In genomic region chr8:60981388-60981787, GRCm38 (mm10) we compare ENCODE assay signal across 10 mouse cellular contexts. TPM values are rescaled to one million over a fixed set of nuclear protein-coding genes. Genes with fewer than 3 reads are reported as not detected.
DNase-seq lines count a peak whose midpoint lies in the region; ATAC-seq and TF ChIP-seq lines count a peak whose summit lies in the region.
"Had no signal": no experiment of that assay in that cellular context is flagged by ENCODE, and none has a peak within 500 bp of the region (broad histone marks: within the 10 kb centered on the region; RNA-seq: fewer than 3 reads in every experiment).

No protein-coding gene starts in this region.

- H3K27me3 ChIP-seq in heart, postnatal 0 days (ENCODE audit: control insufficient read depth, insufficient read depth, low read length) = no peaks in the 10 kb centered on the region
- no peaks in the 10 kb centered on the region for H3K27me3 ChIP-seq in embryonic facial prominence, embryonic 13.5 days
- no peaks in the 10 kb centered on the region for H3K27me3 ChIP-seq in liver, embryonic 16.5 days (ENCODE audit: control insufficient read depth, insufficient read depth, low read depth, low read length)

- no peaks in the 10 kb centered on the region for H3K36me3 ChIP-seq in heart, postnatal 0 days (replicated peaks; ENCODE audit: control insufficient read depth, insufficient read depth, low read length)
- no peaks in the 10 kb centered on the region for H3K36me3 ChIP-seq in embryonic facial prominence, embryonic 13.5 days
- no peaks in the 10 kb centered on the region for H3K36me3 ChIP-seq in liver, embryonic 16.5 days (ENCODE audit: control insufficient read depth, insufficient read depth)

- peak overlapping the region; percentile 92 for H3K4me3 ChIP-seq in heart, postnatal 0 days (ENCODE audit: low read depth, low read length)
- H3K4me3 ChIP-seq in embryonic facial prominence, embryonic 13.5 days = no peak overlapping the region
- H3K4me3 ChIP-seq in liver, embryonic 16.5 days (ENCODE audit: low read depth, low read length) = peak overlapping the region; percentile 99

- WGBS in heart, postnatal 0 days = 25% methylated on average over 1 of the region's 1 CpGs
- WGBS in embryonic facial prominence, embryonic 13.5 days = 28% methylated on average over 1 of the region's 1 CpGs
- WGBS in liver, embryonic 16.5 days (ENCODE audit: insufficient replicate concordance) = 21% methylated on average over 1 of the region's 1 CpGs

- H3K9ac ChIP-seq in heart, postnatal 0 days (replicated peaks; ENCODE audit: low read depth, low read length) = no peak overlapping the region
- no peak overlapping the region for H3K9ac ChIP-seq in embryonic facial prominence, embryonic 13.5 days
- H3K9ac ChIP-seq in liver, embryonic 16.5 days (ENCODE audit: low read depth, low read length) = peak overlapping the region; percentile 98

- H3K4me2 ChIP-seq in heart, postnatal 0 days (ENCODE audit: low read depth, low read length) = peak overlapping the region; percentile 99
- H3K4me2 ChIP-seq in embryonic facial prominence, embryonic 13.5 days = peak overlapping the region; percentile 98
- peak overlapping the region; percentile 89 for H3K4me2 ChIP-seq in liver, embryonic 16.5 days (ENCODE audit: low read depth, low read length)

- H3K9me3 ChIP-seq in heart, postnatal 0 days (replicated peaks; ENCODE audit: control insufficient read depth, low read length) = no peaks in the 10 kb centered on the region
- no peaks in the 10 kb centered on the region for H3K9me3 ChIP-seq in embryonic facial prominence, embryonic 13.5 days
- H3K9me3 ChIP-seq in liver, embryonic 16.5 days (replicated peaks; ENCODE audit: control insufficient read depth, low read length) = no peaks in the 10 kb centered on the region

- no peak for TF ChIP-seq CTCF in heart, postnatal 0 days (IDR thresholded peaks at IDR 0.05; ENCODE audit: low read depth)

- no peak for ATAC-seq in heart, postnatal 0 days (ENCODE audit: insufficient read depth, low read depth)
- ATAC-seq in embryonic facial prominence, embryonic 13.5 days (ENCODE audit: insufficient number of reproducible peaks, insufficient read depth, low FRiP score, low TSS enrichment, low read depth) = no peak
- no peak for ATAC-seq in liver, embryonic 16.5 days (ENCODE audit: low read depth)
- no peak for ATAC-seq in megakaryocyte-erythroid progenitor cell, adult 5-6 weeks (replicated peaks; ENCODE audit: low FRiP score, low TSS enrichment, poor library complexity, severe bottlenecking)
- no peak for ATAC-seq in megakaryocyte, adult 5-6 weeks (ENCODE audit: poor library complexity, severe bottlenecking)

- peaks cover 9% of the 10 kb centered on the region for H3K4me1 ChIP-seq in heart, postnatal 0 days (ENCODE audit: control insufficient read depth, insufficient read depth)
- H3K4me1 ChIP-seq in embryonic facial prominence, embryonic 13.5 days = peaks cover 3% of the 10 kb centered on the region; the same call in 1 of the 2 replicates
- peaks cover 25% of the 10 kb centered on the region for H3K4me1 ChIP-seq in liver, embryonic 16.5 days (ENCODE audit: control insufficient read depth, low read depth, low read length)

- no peak for DNase-seq in heart, postnatal 0 days (ENCODE audit: low spot score)
- no peak for DNase-seq in heart, adult 11 months
- DNase-seq in CD4-positive helper T cell, adult 2 months (ENCODE audit: low read depth, low spot score) = peak; percentile 26
- DNase-seq in adrenal gland, adult 2 months = no peak
- DNase-seq: kidney, postnatal 4 days; lung, postnatal 14 days had no signal

- H3K27ac ChIP-seq in heart, postnatal 0 days (ENCODE audit: low read depth) = no peak overlapping the region
- H3K27ac ChIP-seq in embryonic facial prominence, embryonic 13.5 days = no peak overlapping the region
- no peak overlapping the region for H3K27ac ChIP-seq in liver, embryonic 16.5 days (ENCODE audit: low read length)

- TF ChIP-seq EP300 in heart, postnatal 0 days (IDR thresholded peaks at IDR 0.05; ENCODE audit: low read depth) = no peak

RNA-seq across cellular contexts. Expression of gene Clcn3, which starts 1.7 kb away (rescaled TPM):
- 25.2 and 30.3 TPM in 2 replicates for total RNA-seq in heart, postnatal 0 days (2014; rRNA removed; ENCODE audit: low replicate concordance)
- polyA plus RNA-seq in heart, postnatal 0 days (2015; fragmentation: Nextera tagmentation; extraction: Ambion mirVana) = 16.1 and 17.0 TPM in 2 replicates
- polyA plus RNA-seq in embryonic facial prominence, embryonic 13.5 days (2015; fragmentation: Nextera tagmentation; extraction: Ambion mirVana) = 13.4 and 13.6 TPM in 2 replicates
- polyA plus RNA-seq in liver, embryonic 16.5 days (2015; fragmentation: Nextera tagmentation; extraction: Ambion mirVana) = 39.4 and 41.2 TPM in 2 replicates
- 10 to 100 TPM; 40.9 to 47.4 TPM for total RNA-seq in adrenal gland, adult 2 months (2021)
- 7.9 and 9.1 TPM in 2 replicates for polyA plus RNA-seq in adrenal gland, adult 2 months (2012; rRNA removed)
- total RNA-seq in megakaryocyte-erythroid progenitor cell, adult 5-6 weeks (2014; fragmentation: Nextera tagmentation) = 47.2 and 56.3 TPM in 2 replicates
- 58.1 and 66.9 TPM in 2 replicates for total RNA-seq in megakaryocyte-erythroid progenitor cell, adult 5-6 weeks (2017)
- total RNA-seq in megakaryocyte, adult 5-6 weeks (2015) = 16.4 and 17.9 TPM in 2 replicates
- 21.1 and 26.0 TPM in 2 replicates for total RNA-seq in megakaryocyte, adult 5-6 weeks (2017)

RNA-seq across cellular contexts. Expression of gene Nek1, which starts 11.6 kb away (rescaled TPM):
- 2.1 and 3.1 TPM in 2 replicates for total RNA-seq in heart, postnatal 0 days (2014; rRNA removed; ENCODE audit: low replicate concordance)
- polyA plus RNA-seq in heart, postnatal 0 days (2015; fragmentation: Nextera tagmentation; extraction: Ambion mirVana) = 6.3 and 8.8 TPM in 2 replicates
- 22.9 and 24.6 TPM in 2 replicates for polyA plus RNA-seq in embryonic facial prominence, embryonic 13.5 days (2015; fragmentation: Nextera tagmentation; extraction: Ambion mirVana)
- polyA plus RNA-seq in liver, embryonic 16.5 days (2015; fragmentation: Nextera tagmentation; extraction: Ambion mirVana) = 7.1 and 7.9 TPM in 2 replicates
- total RNA-seq in adrenal gland, adult 2 months (2021) = 10 to 100 TPM; 14.7 to 15.0 TPM
- polyA plus RNA-seq in adrenal gland, adult 2 months (2012; rRNA removed) = 12.7 and 15.0 TPM in 2 replicates
- 23.0 and 23.9 TPM in 2 replicates for total RNA-seq in megakaryocyte-erythroid progenitor cell, adult 5-6 weeks (2014; fragmentation: Nextera tagmentation)
- 23.8 and 29.0 TPM in 2 replicates for total RNA-seq in megakaryocyte-erythroid progenitor cell, adult 5-6 weeks (2017)
- 4.4 and 5.4 TPM in 2 replicates for total RNA-seq in megakaryocyte, adult 5-6 weeks (2015)
- 6.2 and 6.4 TPM in 2 replicates for total RNA-seq in megakaryocyte, adult 5-6 weeks (2017)
